Mouse (Mus musculus) spleen, embryonic (tissue): ENCODE measurements around the gene Rab40c.

Experiments
- CTCF ChIA-PET: fragments of 350-600 bp; sonication (Branson Sonifier 250); formaldehyde crosslinking; loops from one replicate; lab custom pipeline; 2022; lab: Charles Lee

Gene Rab40c

DNA sequence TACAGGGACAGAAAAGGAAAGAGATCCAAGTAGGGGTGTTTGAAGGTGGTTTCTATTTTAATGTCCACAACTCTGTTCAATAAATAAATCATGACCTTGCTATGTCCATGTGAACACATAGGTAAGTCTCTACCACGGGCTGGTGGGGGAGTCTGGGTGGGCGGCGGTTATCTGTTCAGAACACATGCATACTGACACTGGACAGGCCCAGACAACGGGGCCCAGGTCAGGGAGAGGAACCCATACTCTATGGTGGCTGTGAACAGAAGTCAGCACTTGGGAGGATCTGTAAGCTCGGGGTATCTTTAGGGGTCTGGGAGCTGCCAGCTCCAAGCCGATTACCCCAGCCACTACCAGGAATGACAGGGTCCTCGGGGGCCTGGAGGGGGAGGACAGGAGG, 26.8 kb upstream of the Rab40c start:
- CTCF ChIA-PET: no interaction called here

GRCm38 (mm10) chr17:25945517-25946155, 26.1 kb upstream of the Rab40c start:
- CTCF ChIA-PET: no interaction called here

GRCm38 (mm10) chr17:25944366-25945163, 25.0 kb upstream of the Rab40c start, which contains the start of the genes Pigq and Nhlrc4:
Gene Pigq, minus strand, starts transcription at chr17:25944936.
Gene Nhlrc4, minus strand, starts transcription at chr17:25944961.
- CTCF ChIA-PET: interaction anchor here (0.6 to 0.7 kb wide), 5 partner anchors 21 to 301 kb away, joined by 3 to 9 read pairs (median 3); no protein-coding TSS in a partner anchor

DNA sequence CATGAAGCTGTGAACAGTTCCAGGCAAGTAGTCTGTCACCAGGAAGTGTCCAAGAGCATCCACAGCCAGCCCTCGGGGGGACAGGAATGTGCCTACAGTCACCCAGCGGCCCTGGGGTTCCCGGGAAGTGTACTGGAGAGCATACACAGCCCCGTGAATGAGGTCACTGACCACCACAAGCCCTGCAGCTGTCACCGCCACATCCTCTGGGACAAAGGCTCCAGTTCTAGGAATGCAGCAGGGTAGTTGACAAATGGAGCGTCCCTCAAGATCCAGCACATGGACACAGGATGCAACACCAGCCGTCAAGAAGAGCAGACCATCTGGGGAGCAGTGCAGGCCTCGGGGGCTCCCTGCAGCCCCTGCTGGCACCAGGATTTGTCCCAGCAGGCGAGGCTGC, 24.2 kb upstream of the Rab40c start:
- CTCF ChIA-PET: interaction anchor here (0.6 kb wide), 2 partner anchors 20 to 36 kb away, joined by 3 to 9 read pairs; no protein-coding TSS in a partner anchor

DNA sequence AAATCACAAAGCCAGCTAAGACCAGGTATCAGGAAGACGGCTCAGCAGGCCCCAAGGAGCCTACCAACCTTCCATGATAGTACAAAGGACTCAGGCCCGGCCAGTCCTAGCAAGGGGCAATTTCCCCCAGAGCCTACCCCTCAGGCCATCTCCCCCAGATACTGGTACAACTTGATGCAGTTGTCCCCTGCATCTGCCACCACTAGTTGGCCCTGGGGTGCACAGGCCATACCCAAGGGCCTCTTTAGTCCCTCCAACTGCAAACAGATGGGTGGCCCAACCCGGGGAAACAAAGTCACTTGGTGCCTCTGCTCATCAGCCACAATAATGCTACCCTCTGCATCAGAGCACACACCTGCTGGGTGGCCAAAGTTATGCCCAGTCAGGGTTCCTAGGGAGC, 23.7 kb upstream of the Rab40c start:
- CTCF ChIA-PET: no interaction called here

- CTCF ChIA-PET: no interaction called here
These were observed 23.1 kb upstream of the Rab40c start for GRCm38 (mm10) chr17:25942597-25943151.

DNA sequence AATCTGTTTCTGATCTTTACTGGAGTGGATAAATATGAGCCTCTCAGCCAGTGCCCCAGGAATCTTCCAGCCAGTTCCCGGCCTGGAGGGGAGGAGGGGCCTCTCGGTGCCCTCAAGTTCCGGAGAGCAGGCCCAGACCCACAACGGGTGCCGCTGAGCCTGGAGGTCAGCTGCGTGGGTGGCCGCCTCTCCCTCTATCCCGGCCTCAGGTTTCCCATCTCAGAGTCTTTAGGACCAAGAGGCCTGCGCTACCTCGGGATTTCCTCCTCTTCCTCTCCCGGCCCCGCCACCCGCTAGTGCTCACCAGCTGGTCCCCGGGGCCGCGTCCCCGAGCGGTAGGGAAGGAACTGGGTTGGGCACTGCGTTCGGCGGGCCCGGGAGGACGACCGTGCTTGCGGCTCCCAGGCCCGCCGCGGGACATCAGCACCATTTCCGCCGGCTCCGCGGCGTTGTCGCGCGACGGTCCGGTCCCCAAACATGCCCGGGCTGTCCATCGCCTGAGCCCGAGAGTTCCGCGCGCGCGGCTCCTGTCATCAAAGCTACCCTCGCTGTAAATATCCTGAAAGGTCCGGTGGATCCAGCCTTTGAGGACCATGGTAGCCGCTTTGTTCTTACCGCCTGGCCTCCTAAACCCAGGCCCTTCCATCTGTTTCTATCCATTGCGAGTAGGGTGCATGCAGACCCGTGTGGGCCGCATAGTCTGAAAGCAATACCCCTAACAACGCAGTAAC, 22.1 kb upstream of the Rab40c start:
- CTCF ChIA-PET: interaction anchor here (0.6 to 0.9 kb wide), 2 partner anchors 12 to 15 kb away, joined by 3 to 4 read pairs; no protein-coding TSS in a partner anchor

DNA sequence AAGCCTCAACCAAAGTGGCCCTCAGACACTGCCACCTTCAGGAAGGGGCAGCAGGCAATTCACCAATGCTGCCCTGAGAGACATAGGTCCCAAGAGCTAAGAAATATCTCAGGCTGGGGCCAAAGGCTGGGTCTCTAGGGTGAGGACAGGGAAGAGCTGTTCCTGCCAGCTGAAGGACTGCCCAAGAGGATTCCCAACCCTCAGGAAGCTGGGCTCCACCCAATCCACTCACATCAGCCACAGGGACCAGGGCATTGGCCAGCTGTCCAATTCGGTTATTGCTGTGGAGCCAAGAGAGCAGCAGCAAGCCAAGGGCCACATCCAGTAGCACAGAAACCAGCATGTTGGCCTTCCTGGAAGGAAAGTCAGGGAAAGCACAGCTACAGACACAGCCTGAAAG, 15.0 kb upstream of the Rab40c start:
- CTCF ChIA-PET: interaction anchor here (0.6 to 1.0 kb wide), 2 partner anchors 9 to 471 kb away, joined by 3 read pairs; no protein-coding TSS in a partner anchor

- CTCF ChIA-PET: interaction anchor here (0.7 kb wide), 1 partner anchor 10 kb away, joined by 3 read pairs; no protein-coding TSS in a partner anchor
These were observed 5.8 kb upstream of the Rab40c start for GRCm38 (mm10) chr17:25925348-25925747.

GRCm38 (mm10) chr17:25922120-25922519, 2.6 kb upstream of the Rab40c start:
- CTCF ChIA-PET: interaction anchor here (0.6 kb wide), 1 partner anchor 201 kb away, joined by 3 read pairs; no protein-coding TSS in a partner anchor

DNA sequence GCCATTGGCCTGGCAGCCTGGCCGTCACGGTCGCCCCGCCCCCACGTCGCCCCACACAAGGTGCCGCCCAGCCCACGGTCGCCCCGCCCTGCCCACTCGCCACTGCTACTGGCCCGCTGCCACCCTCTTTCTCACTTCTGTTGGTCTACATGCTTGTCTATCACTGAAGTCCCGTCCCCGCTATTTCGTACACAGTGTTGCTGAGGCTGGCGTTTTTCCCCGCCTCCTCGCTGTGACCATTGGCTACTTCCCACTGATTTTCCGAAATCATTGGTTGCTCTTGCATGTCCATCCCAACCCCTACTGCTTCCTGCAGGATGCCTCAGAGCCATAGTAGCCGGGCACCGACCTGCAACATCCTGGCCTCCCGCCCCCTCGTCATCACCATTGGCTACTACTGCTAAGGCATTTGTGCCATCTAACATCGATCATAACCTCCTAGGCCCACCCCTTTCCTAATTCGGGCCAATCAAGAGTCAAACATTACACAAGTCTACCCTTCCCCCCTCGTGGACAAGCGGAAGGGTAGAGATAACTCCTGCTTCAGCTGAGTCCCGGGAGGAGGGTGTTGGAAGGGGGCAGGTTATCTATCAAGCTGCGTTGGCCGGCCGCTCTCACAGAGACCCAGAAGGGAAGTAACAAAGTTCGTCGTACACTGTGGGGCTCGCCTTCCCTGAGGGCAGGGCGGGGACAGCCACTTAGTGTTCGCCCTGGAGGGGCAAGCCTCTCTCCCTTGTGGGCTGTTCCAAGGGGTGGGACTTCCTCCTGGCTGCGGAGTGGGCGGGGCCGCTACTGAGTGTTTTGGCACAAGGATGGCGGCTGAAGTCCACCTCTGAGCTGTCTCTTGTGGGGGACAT, 487 bp upstream of the Rab40c start:
- CTCF ChIA-PET: no interaction called here

DNA sequence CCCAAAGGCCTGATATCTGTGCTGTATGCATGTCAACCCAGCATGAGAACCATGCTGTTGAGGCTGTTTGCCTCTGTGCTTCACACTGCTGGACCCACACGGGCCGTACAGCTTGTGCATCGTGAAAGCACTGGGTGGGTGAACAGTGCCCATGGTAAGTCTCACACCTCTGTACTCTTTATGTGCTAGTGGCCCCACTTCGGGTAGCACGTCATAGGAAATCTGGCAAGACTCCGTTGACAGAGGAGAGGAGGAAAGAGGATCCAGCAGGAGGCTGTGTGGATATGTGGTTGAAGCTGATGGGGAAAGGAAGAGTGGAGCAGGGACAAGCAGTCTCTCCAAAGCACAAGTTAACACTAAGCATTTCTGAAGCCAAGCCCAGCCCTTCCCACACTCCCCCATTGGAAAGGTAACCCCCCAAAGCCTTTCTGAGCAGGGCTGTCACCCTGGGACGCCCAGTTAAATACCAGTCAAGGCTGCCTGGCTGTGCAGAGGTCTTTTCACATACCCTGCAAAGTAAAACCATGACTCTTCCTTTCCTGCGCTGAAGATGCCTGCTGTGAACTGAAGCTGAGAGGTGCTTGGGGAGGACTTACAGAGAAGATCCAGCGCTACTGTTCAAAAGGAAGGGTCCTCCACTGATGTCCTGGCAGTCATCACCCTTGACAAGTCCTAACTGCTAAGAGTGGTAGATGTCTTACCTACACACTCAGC, 1.3 kb downstream of the Rab40c start:
- CTCF ChIA-PET: interaction anchor here (0.7 kb wide), 1 partner anchor 21 kb away, joined by 3 read pairs; no protein-coding TSS in a partner anchor

DNA sequence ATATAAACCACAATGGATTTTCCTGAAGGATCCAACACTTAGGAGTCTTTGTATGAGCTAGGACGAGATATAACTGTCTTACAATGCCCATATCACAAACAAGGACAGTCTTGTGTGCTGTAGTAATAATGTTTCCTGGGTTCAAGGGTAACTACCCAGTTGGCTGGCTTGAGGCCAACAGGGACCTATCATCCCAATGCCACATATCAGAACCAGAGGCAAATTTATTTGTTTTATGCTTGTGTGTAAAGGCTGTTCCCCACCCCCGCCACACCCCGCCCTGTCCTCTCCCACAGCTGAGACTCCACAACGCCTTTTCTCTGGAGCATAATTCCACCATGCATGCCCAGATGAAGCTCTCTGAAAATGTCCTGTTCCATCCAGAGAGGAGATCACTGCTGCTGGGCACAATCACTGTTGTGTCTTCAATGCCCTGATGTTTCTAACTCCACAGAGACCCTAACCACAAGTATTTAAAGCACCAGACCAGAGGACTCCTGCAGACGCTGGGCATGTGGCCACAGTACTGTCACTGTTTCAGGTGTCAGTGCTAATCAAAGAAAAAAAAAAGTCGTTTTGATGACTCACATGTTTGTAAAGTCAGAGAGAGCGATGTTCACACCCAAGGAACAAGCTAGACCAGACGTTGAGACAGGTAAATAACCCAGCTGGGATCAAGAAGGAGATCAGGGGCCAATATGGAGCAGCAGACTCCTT, 2.4 kb downstream of the Rab40c start:
- CTCF ChIA-PET: no interaction called here

- CTCF ChIA-PET: no interaction called here
These were observed 5.2 kb downstream of the Rab40c start for GRCm38 (mm10) chr17:25914295-25914694.

- CTCF ChIA-PET: interaction anchor here (0.6 kb wide), 1 partner anchor 1453 kb away, joined by 3 read pairs; no protein-coding TSS in a partner anchor
These were observed 5.7 kb downstream of the Rab40c start for GRCm38 (mm10) chr17:25913877-25914275.

- CTCF ChIA-PET: interaction anchor here (0.6 kb wide), 1 partner anchor 1454 kb away, joined by 3 read pairs; no protein-coding TSS in a partner anchor
These were observed 6.2 kb downstream of the Rab40c start for GRCm38 (mm10) chr17:25913186-25913876.

- CTCF ChIA-PET: no interaction called here
These were observed 7.7 kb downstream of the Rab40c start for GRCm38 (mm10) chr17:25911816-25912215.

DNA sequence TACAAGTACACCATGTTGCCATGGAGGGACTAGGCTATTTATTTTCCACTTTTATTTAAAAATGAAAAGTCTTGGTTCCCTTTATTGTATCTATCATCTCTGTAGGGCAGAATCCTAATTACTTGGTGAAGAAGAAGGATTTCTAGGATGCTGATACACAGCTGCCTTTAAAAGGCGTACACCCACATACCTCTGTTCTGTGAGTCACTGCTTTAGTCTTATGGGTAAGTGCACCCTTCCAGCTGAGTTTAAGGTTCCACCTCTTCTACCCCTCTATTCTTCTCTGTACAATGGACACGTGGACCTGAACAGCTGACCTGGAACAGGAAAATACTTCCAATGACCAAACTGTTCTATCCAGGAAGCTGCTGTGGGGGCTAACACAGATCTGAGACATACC, 11.9 kb downstream of the Rab40c start:
- CTCF ChIA-PET: interaction anchor here (0.6 kb wide), 1 partner anchor 36 kb away, joined by 9 read pairs; no protein-coding TSS in a partner anchor
